Mouse (Mus musculus) left cerebral cortex, postnatal 10 days (tissue): ENCODE results near the gene Pdzd2. TPM values are rescaled to one million over a fixed set of nuclear protein-coding genes. Genes with fewer than 3 reads are reported as not detected.
A peak's percentile ranks its signal among the peaks of the same experiment; 100 is the strongest.

Experiments used
- DNase-seq, 2 experiments: peaks; one replicate each; pipeline ENCODE4 v3.0.0; 2021 to 2022; ENCODE audit warnings: low spot score in 2 of 2, mixed read lengths in 1 of 2; ENCODE audit errors: extremely low spot score in 1 of 2
- intact Hi-C: fragments of 180-260 bp; cut with DNase I; formaldehyde crosslinking; loops from one replicate; pipeline ENCODE4 v1.15.1; 2025
- total RNA-seq, 2 experiments: library from RNA; stranded (reverse); gene quantifications; 2 replicates each; pipeline ENCODE4 v1.2.3; 2021

Pdzd2 gene
- total RNA-seq, 2 experiments from 2014 or later = 106 to 114 TPM

DNA sequence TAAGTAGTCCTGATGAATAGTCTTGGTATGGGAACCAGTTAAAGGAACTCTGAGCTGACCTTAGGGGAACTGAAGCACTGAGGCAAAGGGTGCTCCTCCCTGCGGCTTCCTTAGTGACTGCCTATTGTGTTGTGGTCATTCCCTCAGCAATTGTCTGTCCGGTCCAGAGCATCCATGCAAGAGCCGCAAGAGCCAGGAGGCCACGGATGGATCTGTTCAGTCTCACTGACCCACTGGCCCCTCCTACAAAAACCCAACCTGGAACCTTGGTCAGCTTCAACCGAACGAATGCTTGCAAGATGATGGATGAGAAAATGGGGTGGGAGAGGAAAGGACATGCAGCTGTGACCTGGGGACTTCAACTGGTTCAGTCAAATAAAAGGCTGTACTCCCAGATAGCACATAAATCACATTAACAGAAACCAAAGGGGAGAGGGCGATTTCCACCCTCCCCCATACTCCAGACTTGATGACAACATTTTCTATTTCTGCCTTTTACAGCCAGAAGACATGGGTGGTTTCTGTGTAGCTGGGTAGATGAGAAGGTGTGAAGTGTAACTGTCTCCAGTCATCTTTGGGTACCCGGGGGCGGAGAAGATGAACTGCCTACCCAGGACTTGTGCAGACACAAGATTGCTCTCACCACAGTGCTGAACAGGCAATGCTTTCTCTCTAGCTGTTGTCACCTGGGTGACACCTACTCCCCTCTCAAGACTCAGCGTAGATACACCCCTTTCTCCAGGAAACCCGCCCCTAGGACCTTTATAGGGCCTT is 181.9 kb downstream of the Pdzd2 start:
- no peak for DNase-seq
- intact Hi-C loops = no loop called here

DNA sequence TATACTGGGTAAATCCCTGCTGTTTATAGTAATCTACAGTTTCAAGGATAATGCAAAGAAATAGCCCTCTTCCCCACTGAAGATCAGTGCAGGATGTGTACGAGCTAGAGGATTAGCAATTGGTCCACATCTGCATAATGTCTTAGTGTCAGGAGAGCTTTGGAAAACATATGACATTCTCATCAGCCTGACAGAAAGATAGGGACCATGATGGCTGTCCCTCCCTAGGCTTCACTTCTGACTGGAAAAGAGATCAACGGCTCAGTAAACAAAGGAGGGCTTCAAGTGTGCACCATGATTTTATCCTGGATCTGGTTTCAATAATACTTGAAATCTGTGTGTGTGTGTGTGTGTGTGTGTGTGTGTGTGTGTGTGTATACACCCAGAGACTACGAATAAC is 186.5 kb downstream of the Pdzd2 start:
- intact Hi-C loops = no loop called here

DNA sequence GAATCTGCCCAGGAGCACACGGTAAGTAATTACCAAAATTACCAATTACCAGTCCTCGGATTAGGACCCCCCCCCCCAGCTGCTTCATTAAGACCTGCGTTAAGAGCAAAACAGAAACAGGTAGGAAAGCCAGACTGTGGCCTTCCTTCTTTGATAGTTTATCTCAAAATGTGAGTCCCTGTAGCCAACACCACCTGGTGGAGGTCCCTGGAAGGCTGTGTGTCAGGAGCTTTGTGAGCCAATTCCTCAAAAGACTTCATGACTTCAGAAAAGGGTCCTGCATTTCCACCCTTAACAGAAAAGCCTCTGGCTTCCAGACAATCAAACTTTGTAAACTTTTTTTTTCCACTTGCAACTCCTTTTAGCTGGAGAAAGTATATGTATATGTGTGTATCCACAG is 188.8 kb downstream of the Pdzd2 start:
- intact Hi-C loops = no loop called here
- DNase-seq = no peak

More for the DNA sequence above, 186.5 kb downstream of the Pdzd2 start:
- no peak for DNase-seq

DNA sequence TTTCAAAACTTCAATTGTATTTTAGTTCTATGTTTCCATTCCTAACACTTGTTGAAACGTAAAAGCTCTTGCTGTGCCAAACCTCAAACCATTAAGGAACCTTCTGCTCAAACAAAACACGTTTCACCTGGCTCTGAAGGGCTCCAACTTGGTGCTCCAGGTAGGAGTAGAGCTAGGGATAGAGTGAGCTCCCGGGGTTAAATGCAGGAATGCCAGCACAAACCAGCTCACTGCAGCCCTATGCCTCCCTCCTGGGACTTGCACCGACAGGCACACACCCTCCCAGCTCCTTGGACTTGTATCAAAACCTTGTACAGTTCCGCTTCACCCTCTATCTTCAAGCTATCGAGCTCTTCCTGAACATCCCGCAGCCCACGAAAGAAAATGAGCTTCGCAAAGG is 189.3 kb downstream of the Pdzd2 start:
- intact Hi-C loops = no loop called here
- no peak for DNase-seq

DNA sequence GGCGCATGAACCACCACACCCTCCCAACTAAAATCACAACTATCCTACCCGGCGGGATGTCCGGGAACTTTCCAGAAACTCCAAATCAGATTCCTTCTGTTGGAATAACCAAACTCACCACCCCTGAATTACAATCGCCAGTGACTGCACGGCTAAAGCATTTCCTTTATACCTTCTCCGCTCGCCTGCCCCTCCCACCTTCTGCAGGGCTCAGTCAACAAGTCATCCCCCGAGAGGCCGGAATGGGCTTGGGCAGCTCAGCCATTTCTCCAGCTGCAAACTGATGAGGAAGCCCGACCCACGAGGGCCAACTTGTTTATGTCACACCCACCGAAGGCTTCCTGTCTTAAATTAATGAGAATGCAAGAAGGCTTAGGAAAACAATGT is 189.8 kb downstream of the Pdzd2 start:
- peak in 1 of 2 experiments; percentile 82 for DNase-seq
- intact Hi-C loops = no loop called here

DNA sequence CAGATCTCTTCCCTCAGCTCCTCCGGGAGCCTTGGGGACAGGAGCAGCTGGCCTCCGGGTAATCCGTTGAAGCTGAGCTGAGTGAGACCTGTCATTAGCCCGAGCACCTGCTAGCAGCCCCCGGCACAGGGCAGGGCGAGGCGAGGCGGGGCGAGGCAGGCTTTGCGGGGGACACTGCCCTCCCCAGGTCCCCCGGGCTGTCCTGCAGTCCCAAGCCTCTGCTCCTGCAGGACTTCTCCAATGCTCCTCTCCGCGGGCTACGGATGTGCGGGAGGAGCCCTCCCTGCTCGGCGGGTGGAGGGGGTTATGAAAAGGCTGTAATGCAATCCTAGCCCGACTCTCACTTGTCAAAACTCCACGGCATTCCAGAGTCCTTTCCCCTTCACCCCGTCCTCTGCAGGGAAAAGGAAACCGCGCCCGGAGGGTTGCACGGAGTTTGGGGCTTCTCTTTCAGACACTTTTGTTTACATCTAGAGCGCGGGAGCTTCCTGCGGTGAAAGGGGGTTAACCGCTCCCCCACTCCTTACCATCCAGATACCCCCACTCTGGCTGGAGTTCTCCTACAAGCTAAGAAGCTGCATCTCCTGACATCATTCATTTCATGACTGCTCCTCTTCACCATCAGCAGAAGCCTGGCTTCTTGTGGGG is 190.3 kb downstream of the Pdzd2 start:
- intact Hi-C loops = no loop called here
- peak in 1 of 2 experiments; percentile 60 for DNase-seq

DNA sequence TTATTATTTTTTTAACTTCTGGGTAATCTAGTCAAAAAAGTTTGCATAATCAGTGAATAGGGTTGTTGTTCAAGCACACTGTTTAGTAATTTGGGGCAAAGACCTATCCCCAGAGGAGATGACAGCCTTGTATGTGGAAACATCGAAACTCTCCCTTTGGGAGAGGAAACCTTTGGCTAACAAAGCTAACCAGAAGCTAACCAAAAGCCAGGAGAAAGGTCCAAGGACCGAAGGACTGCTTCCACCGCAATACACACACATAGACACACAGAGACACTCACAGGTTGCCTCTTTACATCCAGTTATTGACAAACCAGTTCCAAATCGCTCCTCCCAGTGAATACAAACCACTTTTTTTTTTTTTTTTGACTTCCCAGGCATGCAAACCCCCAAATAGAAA is 191.0 kb downstream of the Pdzd2 start:
- no peak for DNase-seq
- intact Hi-C loops = no loop called here

DNA sequence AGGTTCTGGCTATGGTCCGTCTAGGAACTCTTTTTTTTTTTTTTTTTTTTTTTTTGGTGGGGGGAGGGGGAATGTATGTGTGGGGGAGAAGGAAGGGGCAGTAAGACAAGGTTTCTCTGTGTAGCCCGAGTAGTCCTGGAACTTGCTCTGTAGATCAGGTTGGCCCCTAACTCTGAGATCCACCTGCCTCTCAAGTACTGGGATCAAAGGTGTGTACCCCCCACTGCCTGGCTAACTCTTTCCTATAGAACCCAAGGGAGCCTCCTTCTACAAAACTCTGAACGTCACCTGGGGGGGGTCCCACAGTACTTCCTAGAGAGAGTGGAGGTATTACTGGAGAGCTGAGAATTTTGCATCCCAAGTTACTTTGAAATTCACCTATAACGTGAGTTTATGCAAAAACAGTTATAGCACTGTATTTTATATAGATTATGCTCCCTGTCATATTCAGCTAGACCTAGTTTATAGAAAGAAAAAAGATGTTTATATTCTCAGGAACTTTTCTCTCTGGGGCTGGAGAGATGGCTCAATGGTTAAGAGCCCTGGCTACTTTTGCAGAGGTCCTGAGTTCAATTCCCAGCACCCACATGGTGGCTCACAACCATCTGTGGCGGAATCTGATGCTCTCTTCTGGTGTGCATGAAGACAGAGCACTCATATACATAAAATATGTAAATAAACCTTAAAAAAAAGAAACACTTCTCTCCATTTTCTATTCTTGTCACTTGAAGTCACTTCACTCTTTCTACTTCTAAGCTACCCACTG is 191.9 kb downstream of the Pdzd2 start:
- DNase-seq = no peak
- intact Hi-C loops = no loop called here

DNA sequence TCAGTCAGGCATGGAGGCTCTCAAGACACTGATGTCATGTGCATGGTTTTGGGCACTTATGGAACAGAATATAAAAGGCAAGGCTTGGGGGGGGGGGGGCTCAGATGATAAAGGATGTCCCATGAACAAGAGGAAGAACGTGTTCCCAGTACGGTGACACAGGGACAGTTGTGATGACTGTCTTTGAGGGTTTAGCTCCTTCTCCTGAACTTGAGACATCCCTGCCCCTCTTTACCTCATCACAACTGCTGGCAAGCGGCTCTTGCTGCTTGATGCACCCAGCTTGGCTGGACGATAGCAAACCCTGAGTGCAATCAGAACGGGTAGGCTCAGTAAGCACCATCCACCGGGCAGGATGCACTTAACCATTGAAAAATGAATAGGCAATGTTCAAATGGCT is 192.9 kb downstream of the Pdzd2 start:
- intact Hi-C loops = no loop called here
- no peak for DNase-seq

DNA sequence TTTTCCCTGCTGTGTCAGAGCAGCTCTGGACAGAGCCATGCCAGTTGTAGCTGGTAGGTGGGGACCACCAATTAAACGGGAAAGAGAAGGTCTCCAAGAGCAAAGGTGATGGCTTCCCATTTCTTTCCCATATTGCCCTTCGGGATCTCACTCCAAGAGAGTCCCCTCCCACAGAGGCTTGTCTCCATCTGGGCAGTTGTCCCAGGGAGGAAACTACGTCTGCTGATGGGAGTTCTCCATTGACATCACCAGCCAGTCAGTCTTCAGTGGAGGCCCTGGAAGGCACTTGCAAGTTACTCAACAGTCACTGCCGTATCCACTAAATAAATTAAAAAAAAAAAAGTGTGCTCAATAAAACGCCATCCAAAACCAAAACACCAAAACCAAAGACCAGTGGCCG is 194.1 kb downstream of the Pdzd2 start:
- intact Hi-C loops = no loop called here
- no peak for DNase-seq

DNA sequence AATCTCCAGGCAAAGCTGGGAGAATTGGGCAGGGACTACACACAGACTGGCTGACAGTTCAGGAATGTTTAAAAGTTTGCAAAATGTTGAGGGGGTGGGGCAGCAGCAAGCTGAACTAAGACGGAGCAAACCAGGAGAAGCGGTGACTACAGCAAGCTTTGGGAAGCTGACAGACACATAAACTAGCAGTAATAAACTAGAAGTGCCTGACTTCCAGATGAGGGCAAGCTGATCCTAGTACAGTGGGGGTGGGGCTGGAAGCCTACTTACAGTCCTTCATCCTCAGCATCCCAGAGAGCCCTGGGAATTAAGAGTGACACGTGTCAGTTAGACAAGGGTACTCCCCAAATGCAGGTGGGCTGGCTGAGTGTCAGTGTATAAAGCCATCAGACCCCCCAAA is 194.5 kb downstream of the Pdzd2 start:
- no peak for DNase-seq
- intact Hi-C loops = no loop called here

DNA sequence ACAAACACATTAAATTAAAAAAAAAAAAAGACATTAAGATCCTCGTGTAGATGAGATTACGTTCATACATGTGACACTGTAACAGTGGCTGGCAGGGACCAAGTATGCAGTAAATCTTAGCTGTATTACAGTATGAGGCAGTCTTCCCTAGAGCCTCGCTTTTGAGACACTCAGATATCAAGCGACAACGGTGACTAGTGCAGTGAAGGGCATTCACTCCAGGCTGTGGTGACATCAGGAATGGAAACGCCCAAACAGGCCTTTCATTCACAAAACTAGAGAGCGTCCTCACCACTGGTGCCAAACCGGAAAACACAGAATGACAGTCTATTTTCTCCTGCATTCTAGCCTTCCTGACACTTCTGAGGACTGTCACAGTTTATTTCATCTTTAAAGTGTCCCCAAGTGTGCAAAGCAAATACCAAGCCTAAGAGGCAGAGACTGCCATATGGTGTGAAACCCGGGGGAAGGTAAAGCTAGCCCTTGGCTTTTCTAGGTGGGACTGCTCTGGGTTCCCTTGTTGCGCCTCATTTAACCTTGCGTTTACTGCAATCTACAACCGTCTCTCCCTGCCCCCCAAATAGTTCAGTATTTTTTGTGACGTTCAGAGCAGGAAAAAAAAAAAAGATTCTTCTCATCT is 195.9 kb downstream of the Pdzd2 start:
- no peak for DNase-seq
- intact Hi-C loops = no loop called here

DNA sequence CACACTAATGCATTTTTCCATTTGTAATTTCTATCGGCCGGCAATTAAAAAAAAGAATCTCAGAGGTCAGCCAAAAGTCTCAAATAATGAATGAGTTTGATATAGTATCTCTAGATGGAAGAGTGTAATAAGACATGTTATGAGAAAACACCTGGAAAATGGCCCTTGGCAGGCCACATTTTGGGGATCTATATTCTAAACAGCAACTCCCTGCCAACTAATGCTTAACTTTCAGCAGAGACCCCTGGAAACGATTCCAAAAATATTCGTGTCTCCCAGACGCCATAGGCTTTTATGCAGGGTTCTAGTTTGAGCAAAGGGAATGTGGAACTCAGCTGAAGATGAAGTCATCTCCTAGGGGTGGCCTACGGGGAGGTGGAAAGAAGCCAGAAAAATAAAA is 197.4 kb downstream of the Pdzd2 start:
- no peak for DNase-seq
- intact Hi-C loops = no loop called here

DNA sequence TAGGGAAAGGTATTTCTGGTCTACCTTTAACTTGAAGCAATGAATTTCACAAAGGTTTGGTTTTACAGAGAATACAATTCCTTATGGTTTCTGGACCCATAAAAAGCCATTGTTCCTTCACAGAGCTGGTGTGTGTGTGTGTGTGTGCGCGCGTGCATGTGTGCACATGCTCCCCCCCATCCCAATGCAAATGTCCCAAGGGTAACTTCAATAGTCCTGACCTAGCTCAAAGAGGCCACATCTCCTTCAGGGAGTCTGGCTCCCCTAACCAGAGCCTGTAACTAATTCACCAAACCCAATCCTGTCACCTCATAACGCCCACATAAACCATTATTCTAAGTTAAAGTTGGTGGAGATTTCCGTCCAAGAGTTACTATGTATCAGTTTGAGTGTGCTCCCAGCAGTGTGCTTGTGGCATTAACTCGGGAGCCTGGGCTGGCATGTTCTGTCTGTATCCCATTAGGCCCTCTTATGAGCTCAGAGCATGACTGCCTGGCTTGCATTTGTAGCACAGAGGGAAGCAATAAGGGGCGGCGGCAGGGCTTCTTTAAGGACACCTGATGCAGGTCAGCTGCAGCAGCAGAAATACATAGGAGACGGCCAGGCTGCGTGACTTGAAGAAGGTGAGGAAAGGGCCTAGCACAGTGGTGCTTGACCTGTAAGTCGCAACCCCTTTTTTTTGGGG is 200.0 kb downstream of the Pdzd2 start:
- no peak for DNase-seq
- intact Hi-C loops = no loop called here

DNA sequence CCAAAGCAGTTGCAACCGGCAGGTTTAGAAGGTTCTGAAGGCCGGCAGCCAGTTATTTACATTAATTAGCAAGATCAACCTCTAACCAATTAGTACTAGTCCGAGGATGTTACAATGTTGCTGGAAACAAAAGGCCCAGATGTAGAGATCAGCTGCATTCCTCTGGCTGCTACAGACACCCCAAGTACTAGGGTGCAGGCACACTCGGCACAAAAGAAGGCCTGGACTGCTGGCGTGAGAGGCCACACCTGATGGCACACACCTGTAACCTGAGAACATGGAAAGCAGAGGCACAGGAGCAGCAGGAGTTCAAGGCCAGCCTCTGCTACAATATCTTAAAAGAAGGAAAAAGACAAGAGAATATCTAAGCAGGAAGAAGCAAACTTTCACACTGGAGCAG is 206.5 kb downstream of the Pdzd2 start:
- intact Hi-C loops = no loop called here

DNA sequence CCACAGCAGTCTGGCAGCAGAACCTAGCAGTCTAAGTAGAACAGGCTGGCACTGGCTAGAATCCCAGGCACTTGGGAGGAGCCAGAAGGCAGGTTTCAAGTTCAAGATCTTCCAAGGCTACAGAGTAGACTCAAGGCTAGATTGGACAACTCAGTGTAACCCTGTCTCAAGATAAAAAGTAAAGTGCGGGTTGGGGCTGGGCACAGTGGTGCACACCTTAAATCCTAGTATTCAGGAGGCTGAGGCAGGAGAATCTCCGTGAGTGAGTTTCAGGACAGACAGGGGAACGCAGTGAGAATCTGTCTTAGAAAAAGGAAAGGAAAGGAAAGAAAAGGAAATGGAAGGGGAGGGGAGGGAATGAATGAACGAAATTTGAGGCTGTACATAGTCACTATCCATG is 207.2 kb downstream of the Pdzd2 start:
- DNase-seq = no peak

More for the DNA sequence above, 206.5 kb downstream of the Pdzd2 start:
- no peak for DNase-seq

DNA sequence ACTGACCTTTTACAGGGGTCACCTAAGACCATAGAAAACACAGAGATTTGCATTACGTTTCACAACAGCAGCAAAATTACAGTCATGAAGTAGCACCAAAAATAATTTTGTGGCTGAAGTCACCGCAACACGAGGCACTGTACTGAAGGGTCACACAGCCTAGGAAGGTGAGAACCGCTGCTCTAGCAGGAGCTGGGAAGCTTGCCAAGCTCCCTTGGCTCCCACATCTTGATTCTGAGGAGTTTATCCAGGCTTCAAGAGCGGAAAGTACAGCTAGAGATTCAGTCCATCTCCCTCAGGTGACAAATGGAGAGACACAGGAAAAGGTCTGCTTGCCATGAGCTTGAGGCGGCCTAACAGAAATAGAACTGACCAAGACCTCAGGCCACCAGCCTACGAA is 216.9 kb downstream of the Pdzd2 start:
- intact Hi-C loops = no loop called here
- DNase-seq = no peak

More for the DNA sequence above, 207.2 kb downstream of the Pdzd2 start:
- intact Hi-C loops = no loop called here

DNA sequence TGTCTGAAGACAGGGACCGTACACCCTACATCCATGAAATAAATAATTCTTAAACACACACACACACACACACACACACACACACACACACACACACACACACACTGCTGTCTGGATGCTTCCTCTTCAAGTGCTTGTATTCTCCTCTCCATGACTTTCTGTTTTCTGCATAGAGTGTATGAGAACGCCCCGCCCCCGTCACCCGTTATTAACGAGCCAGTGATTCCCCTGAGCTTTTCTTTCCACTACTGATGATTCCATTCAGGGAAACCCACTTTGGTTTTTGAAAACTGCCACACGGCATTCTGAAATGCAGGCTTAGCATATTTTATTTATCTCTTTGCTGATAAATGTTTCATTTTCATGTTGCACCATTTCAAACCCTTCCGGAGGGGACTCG is 219.4 kb downstream of the Pdzd2 start:
- no peak for DNase-seq
- intact Hi-C loops = no loop called here

DNA sequence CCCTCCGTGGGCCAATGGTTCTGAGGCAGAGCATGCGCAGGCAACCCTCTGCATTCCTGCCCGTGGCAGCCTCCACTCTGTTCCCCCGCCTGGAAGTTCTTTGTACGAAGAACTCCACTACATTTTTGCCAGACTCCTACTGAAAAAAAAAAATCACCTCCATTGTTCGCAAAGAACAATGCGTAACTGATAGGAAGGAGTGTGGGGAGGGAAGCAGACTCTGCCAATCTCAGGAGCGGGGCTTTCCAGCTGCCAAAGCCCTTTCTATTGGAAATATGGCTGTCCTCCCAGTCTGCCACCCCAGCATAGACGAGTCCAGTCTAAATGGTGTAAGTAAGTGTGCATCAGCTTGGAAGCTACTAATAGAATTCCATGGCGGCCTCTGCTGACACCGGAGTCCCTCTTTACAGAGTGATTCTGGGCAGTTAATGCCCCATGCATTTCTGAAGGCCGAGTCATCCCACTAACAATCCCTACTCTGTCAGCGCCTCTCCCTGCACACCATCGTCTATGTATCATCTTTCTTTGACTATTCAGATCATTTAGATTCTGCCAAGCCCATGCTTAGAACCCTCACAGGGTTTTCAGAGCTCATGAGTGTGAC is 221.3 kb downstream of the Pdzd2 start:
- intact Hi-C loops = no loop called here
- DNase-seq = no peak
